Mouse (Mus musculus): ENCODE measurements around the gene Wipi1.

DNA sequence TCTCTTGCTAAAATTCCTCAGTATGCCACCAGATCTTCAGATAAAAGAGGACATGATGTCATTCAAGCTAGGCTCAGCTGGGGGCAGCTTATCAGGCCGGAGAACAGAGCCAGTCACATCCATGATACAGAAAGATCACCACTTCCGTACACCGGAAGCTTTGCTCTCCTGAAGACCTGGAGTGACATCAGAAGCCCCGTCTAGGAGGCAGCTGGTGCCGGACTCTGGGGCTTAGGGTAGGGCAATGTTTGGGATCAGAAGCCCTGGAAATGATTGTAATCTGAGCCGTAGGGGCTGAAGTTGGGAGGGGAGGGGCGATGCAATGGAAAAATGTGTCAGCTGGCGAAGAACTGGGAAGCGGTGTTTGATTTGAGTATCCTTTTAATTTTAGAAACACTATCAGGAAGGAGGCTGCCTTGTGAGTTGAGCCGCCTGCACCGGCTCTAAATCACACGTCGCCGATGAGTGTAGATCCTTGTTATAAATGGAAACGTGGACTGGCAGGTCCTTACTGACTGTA, 10.8 kb upstream of the Wipi1 start:
- TF ChIP-seq CTCF (IDR thresholded peaks at IDR 0.05; ENCODE audit: low read depth) (no peak), EP300 (IDR thresholded peaks at IDR 0.05; ENCODE audit: low read depth) (no peak)
